Mouse (Mus musculus) adrenal gland, adult 8-10 months (tissue): ENCODE measurements around the gene Vmn1r77. TPM values are rescaled to one million over a fixed set of nuclear protein-coding genes. Genes with fewer than 3 reads are reported as not detected.
"Not testable (repeated sequence)": the region's sequence is repeated elsewhere in the genome, so short reads cannot be mapped to it uniquely, and the experiment has no call there.

ENCODE experiments used
- DNase-seq: peaks from one replicate; pipeline ENCODE4 v3.0.0; 2022
- total RNA-seq, 4 experiments: library from RNA; stranded (reverse); gene quantifications; 2 replicates each; pipeline ENCODE4 v1.2.4; 2022

Gene Vmn1r77
- total RNA-seq = not detected

DNA sequence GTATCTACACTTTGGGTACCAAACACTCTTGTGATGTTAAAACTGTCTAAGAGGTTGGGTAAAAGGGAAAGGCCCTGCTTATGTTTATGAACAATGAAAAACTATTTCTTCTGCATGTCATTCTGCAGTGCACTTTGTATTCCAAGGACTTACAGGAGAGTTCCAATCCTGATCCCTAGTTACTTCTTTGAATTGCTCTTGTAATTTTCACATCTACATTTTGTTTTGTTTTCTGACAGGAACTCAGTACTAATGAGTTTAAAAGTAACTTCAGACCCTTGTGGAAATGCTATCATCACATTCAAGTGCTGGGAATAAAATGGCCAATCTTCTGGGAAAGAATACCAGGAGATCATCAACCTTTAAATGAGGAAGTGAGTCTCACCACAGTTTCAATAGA lies at the start of gene Vmn1r77:
TSS of gene Vmn1r77 (plus strand) at position 301 of the 400 bp plus-strand sequence.
- not testable (repeated sequence) for DNase-seq

- DNase-seq = not testable (repeated sequence)
These were observed 25.1 kb upstream of the Vmn1r77 start for GRCm38 (mm10) chr7:12011491-12011890.

- DNase-seq = not testable (repeated sequence)
These were observed 24.2 kb upstream of the Vmn1r77 start for GRCm38 (mm10) chr7:12012392-12012791.

DNA sequence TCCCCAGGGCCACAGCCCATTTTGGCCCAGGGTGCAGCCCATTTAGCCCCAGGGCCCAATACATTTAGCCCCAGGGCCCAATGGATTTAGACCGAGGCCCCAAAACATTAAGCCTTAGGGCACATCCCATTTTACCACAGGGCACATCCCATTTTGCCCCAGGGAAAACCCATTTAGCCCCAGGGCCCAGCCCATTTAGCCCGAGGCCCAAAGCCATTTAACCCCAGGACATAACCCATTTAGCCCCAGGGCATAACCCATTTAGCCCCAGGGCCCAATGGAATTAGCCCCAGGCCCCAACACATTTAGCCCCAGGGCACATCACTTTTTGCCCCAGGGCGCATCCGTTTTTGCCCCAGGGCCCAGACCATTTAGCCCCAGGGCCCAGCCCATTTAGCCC lies 23.4 kb upstream of the Vmn1r77 start:
- no peak for DNase-seq

DNA sequence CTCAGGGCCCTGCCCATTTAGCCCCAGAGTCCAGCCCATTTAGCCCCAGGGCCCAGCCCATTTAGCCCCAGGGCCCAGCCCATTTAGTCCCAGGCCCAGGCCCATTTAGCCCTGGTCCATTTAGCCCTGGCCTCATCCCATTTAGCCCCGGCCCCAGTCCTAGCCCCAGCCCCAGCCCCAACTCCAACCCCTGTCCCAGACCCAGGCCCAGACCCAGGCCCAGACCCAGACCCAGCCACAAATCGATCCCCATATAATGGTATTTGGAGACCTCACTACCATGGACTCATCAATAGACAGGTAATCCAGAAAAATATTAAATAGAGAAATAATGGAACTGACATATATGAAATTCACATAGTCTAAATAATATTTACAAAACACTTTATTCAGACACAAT lies 18.7 kb upstream of the Vmn1r77 start:
- not testable (repeated sequence) for DNase-seq

- no peak for DNase-seq
These were observed 4.1 kb downstream of the Vmn1r77 start for GRCm38 (mm10) chr7:12040664-12041063.

Other genes with a start within 250 kb of the Vmn1r77 start
- gene Vmn1r74, start 202.8 kb upstream of the Vmn1r77 start, total RNA-seq = not detected
- gene Vmn1r75, start 162.1 kb upstream of the Vmn1r77 start, total RNA-seq = not detected
- not detected for gene Vmn1r76, start 98.5 kb upstream of the Vmn1r77 start, total RNA-seq
- gene Vmn1r78, start 113.5 kb downstream of the Vmn1r77 start, total RNA-seq = not detected
- under 1 TPM in 1 of 4 experiments, not detected in 3; 0.03 TPM for gene Vmn1r79, start 134.5 kb downstream of the Vmn1r77 start, total RNA-seq
- not detected for gene Vmn1r80, start 152.5 kb downstream of the Vmn1r77 start, total RNA-seq
- not detected for gene Vmn1r81, start 231.5 kb downstream of the Vmn1r77 start, total RNA-seq